Mouse (Mus musculus) MEL (cell line): ENCODE data around the gene Htr5b. TPM values are rescaled to one million over a fixed set of nuclear protein-coding genes. Genes with fewer than 3 reads are reported as not detected.
A peak's percentile ranks its signal among the peaks of the same experiment; 100 is the strongest.

Experiments used
- DNase-seq: peaks from one replicate; pipeline ENCODE4 v3.0.0; 2011; ENCODE audit warnings: low read depth, low spot score
- H3K27ac ChIP-seq: 2 replicates; pipeline ENCODE4 v1.5.1; 2012; ENCODE audit warnings: low read depth, mild to moderate bottlenecking, control low read depth, low read length, moderate library complexity; ENCODE audit not compliant: control insufficient read depth
- H3K27me3 ChIP-seq, 2 experiments: fragments of 150-350 bp in 1 of 2; sonication (generic) in 1 of 2; 2 replicates each; pipeline ENCODE4 v1.6.1; 2012; ENCODE audit warnings: low read length in 2 of 2, mild to moderate bottlenecking in 2 of 2, improper control_type of control experiment in 1 of 2, moderate library complexity in 1 of 2; ENCODE audit not compliant: insufficient read depth in 2 of 2, control insufficient read depth in 1 of 2
- H3K36me3 ChIP-seq, 2 experiments: 2 replicates each; pipeline ENCODE4 v1.6.1; 2012 to 2014; ENCODE audit warnings: low read length in 2 of 2, improper control_type of control experiment in 1 of 2, inconsistent platforms in 1 of 2, mild to moderate bottlenecking in 1 of 2; ENCODE audit not compliant: insufficient read depth in 2 of 2, control insufficient read depth in 1 of 2
- H3K4me1 ChIP-seq, 2 experiments: fragments of 150-350 bp in 1 of 2; sonication (generic) in 1 of 2; 2 replicates each; pipeline ENCODE4 v1.6.1; 2012; ENCODE audit warnings: low read length in 2 of 2, improper control_type of control experiment in 1 of 2, mild to moderate bottlenecking in 1 of 2; ENCODE audit not compliant: insufficient read depth in 2 of 2, control insufficient read depth in 1 of 2
- H3K4me3 ChIP-seq, 2 experiments: fragments of 150-350 bp in 1 of 2; sonication (generic) in 1 of 2; 2 replicates each; pipeline ENCODE4 v1.5.1; 2012; ENCODE audit warnings: low read depth in 2 of 2, low read length in 2 of 2, mild to moderate bottlenecking in 2 of 2, moderate library complexity in 2 of 2, control low read depth in 1 of 2, improper control_type of control experiment in 1 of 2; ENCODE audit not compliant: control insufficient read depth in 1 of 2, insufficient read depth in 1 of 2
- H3K79me2 ChIP-seq: 2 replicates; pipeline ENCODE4 v1.6.1; 2012; ENCODE audit warnings: mild to moderate bottlenecking, low read length, moderate library complexity; ENCODE audit not compliant: control insufficient read depth, poor library complexity, insufficient read depth
- H3K9ac ChIP-seq: 2 replicates; pipeline ENCODE4 v1.6.1; 2012; ENCODE audit warnings: low read depth, mild to moderate bottlenecking, control low read depth, low read length, moderate library complexity; ENCODE audit not compliant: control insufficient read depth, poor library complexity, severe bottlenecking
- H3K9me3 ChIP-seq: fragments of 150-350 bp; sonication (generic); replicated peaks from 2 replicates; pipeline ENCODE4 v1.6.1; 2012; ENCODE audit warnings: mild to moderate bottlenecking, low read length, improper control_type of control experiment, moderate library complexity; ENCODE audit not compliant: insufficient read depth
- BHLHE40 ChIP-seq: IDR thresholded peaks from 2 replicates; pipeline ENCODE4 v1.6.1; 2012; ENCODE audit warnings: low read depth, mild to moderate bottlenecking, inconsistent platforms, low read length, improper control_type of control experiment, borderline replicate concordance
- CHD1 ChIP-seq: IDR thresholded peaks from 2 replicates; pipeline ENCODE4 v1.6.1; 2012; ENCODE audit warnings: low read depth, mild to moderate bottlenecking, inconsistent platforms, low read length, improper control_type of control experiment
- CHD2 ChIP-seq: IDR thresholded peaks from 2 replicates; pipeline ENCODE4 v1.6.1; 2011; ENCODE audit warnings: low read length, improper control_type of control experiment
- EP300 ChIP-seq, 2 experiments: IDR thresholded peaks; 2 replicates each; pipeline ENCODE4 v1.6.1; 2011; ENCODE audit warnings: improper control_type of control experiment in 2 of 2, low read length in 2 of 2, low read depth in 1 of 2, mild to moderate bottlenecking in 1 of 2
- ETS1 ChIP-seq: IDR thresholded peaks from 2 replicates; pipeline ENCODE4 v1.6.1; 2012; ENCODE audit warnings: low read depth, mild to moderate bottlenecking, inconsistent platforms, low read length, improper control_type of control experiment, moderate library complexity
- GATA1 ChIP-seq: IDR thresholded peaks from 2 replicates; pipeline ENCODE4 v1.6.1; 2011; ENCODE audit warnings: low read depth, low read length, improper control_type of control experiment
- HCFC1 ChIP-seq: IDR thresholded peaks from 2 replicates; pipeline ENCODE4 v1.6.1; 2012; ENCODE audit warnings: low read depth, mild to moderate bottlenecking, inconsistent platforms, low read length, improper control_type of control experiment, moderate library complexity
- MAFK ChIP-seq: IDR thresholded peaks from 2 replicates; pipeline ENCODE4 v1.6.1; 2011; ENCODE audit warnings: low read depth, mild to moderate bottlenecking, low read length, improper control_type of control experiment, borderline replicate concordance
- MAX ChIP-seq: IDR thresholded peaks from 2 replicates; pipeline ENCODE4 v1.6.1; 2011; ENCODE audit warnings: low read length, improper control_type of control experiment
- MAZ ChIP-seq: IDR thresholded peaks from 2 replicates; pipeline ENCODE4 v1.6.1; 2012; ENCODE audit warnings: low read depth, mild to moderate bottlenecking, inconsistent platforms, low read length, improper control_type of control experiment
- MYC ChIP-seq: IDR thresholded peaks from 2 replicates; pipeline ENCODE4 v1.6.1; 2011; ENCODE audit warnings: low read depth, mild to moderate bottlenecking, low read length, improper control_type of control experiment, moderate library complexity
- POLR2A ChIP-seq, 2 experiments: IDR thresholded peaks; 2 replicates each; pipeline ENCODE4 v1.6.1; 2011 to 2012; ENCODE audit warnings: low read length in 2 of 2, mild to moderate bottlenecking in 2 of 2, control low read depth in 1 of 2, improper control_type of control experiment in 1 of 2, low read depth in 1 of 2, moderate library complexity in 1 of 2; ENCODE audit not compliant: control insufficient read depth in 1 of 2, insufficient read depth in 1 of 2, poor library complexity in 1 of 2
- POLR2AphosphoS2 ChIP-seq: IDR thresholded peaks from 2 replicates; pipeline ENCODE4 v1.6.1; 2011; ENCODE audit warnings: low read length, improper control_type of control experiment
- SMC3 ChIP-seq: IDR thresholded peaks from 2 replicates; pipeline ENCODE4 v1.6.1; 2011; ENCODE audit warnings: low read depth, low read length, improper control_type of control experiment
- TAL1 ChIP-seq: IDR thresholded peaks from 2 replicates; pipeline ENCODE4 v1.6.1; 2012; ENCODE audit warnings: mild to moderate bottlenecking, inconsistent platforms, low read length, moderate library complexity, mixed read lengths
- TCF12 ChIP-seq: IDR thresholded peaks from 2 replicates; pipeline ENCODE4 v1.6.1; 2014; ENCODE audit warnings: low read depth, mild to moderate bottlenecking, inconsistent platforms, low read length, improper control_type of control experiment, moderate library complexity
- UBTF ChIP-seq: IDR thresholded peaks from 2 replicates; pipeline ENCODE4 v1.6.1; 2012; ENCODE audit warnings: low read depth, mild to moderate bottlenecking, inconsistent platforms, low read length, improper control_type of control experiment, moderate library complexity, borderline replicate concordance; ENCODE audit not compliant: insufficient read depth
- ZC3H11A ChIP-seq: IDR thresholded peaks from 2 replicates; pipeline ENCODE4 v1.6.1; 2012; ENCODE audit warnings: low read depth, mild to moderate bottlenecking, inconsistent platforms, low read length, improper control_type of control experiment
- polyA plus RNA-seq, 2 experiments: library from polyadenylated mRNA; stranded (reverse) in 1 of 2; unstranded in 1 of 2; fragments of >175 nt in 1 of 2; fragments of >200 nt in 1 of 2; gene quantifications; 2 replicates each; pipeline versions ENCODE4 v1.2.1 to v1.2.4; 2012; ENCODE audit warnings: low replicate concordance in 2 of 2, low read depth in 1 of 2; ENCODE audit not compliant: insufficient read length in 2 of 2, insufficient read depth in 1 of 2, missing spikeins in 1 of 2
- total RNA-seq: library from RNA; depleted of rRNA; stranded (reverse); fragments of 300-350 nt; gene quantifications from 2 replicates; pipeline ENCODE4 v1.2.3, GENCODE M21; 2012

Gene Htr5b
- total and polyA plus RNA-seq, 3 experiments = not detected

GRCm38 (mm10) chr1:121551457-121551835 is 23.2 kb upstream of the Htr5b start:
- TF ChIP-seq MAX (no peak), POLR2AphosphoS2 (0 out of 2 replicates have a peak, but pooled peaks have one; percentile 23)
- Histone ChIP-seq H3K27me3 (no peaks in the 10 kb centered on the region), H3K4me1 (no peaks in the 10 kb centered on the region), H3K4me3 (no peak overlapping the region), H3K79me2 (no peaks in the 10 kb centered on the region), H3K9ac (no peak overlapping the region), H3K36me3 (peaks cover 0 to 5% of the 10 kb centered on the region in 2 experiments; a peak in 2 of 4 replicates), H3K9me3 (no peaks in the 10 kb centered on the region), H3K27ac (no peak overlapping the region)
- DNase-seq = no peak

- Histone ChIP-seq H3K9me3 (no peaks in the 10 kb centered on the region), H3K79me2 (no peaks in the 10 kb centered on the region), H3K36me3 (peaks cover 0 to 3% of the 10 kb centered on the region in 2 experiments; a peak in 2 of 4 replicates), H3K4me3 (no peak overlapping the region), H3K27ac (no peak overlapping the region), H3K27me3 (no peaks in the 10 kb centered on the region), H3K4me1 (no peaks in the 10 kb centered on the region), H3K9ac (no peak overlapping the region)
- no peak for DNase-seq
- no peak for TF ChIP-seq TAL1
- TF ChIP-seq ETS1 = no peak
- no peak for TF ChIP-seq MAFK
- no peak for TF ChIP-seq SMC3
- no peak for TF ChIP-seq ZC3H11A
- no peak for TF ChIP-seq MYC
- no peak for TF ChIP-seq EP300 (IDR thresholded peaks at IDR 0.05; ENCODE audit: low read depth in 1 of 2, low read length in 2 of 2)
- no peak for TF ChIP-seq POLR2A (IDR thresholded peaks at IDR 0.05; ENCODE audit: control insufficient read depth in 1 of 2, insufficient read depth in 1 of 2, low read depth in 1 of 2, low read length in 2 of 2, poor library complexity in 1 of 2)
- TF ChIP-seq TCF12 = no peak
- no peak for TF ChIP-seq BHLHE40
- no peak for TF ChIP-seq GATA1
- no peak for TF ChIP-seq MAZ
- TF ChIP-seq HCFC1 = no peak
- TF ChIP-seq CHD2 = no peak
- TF ChIP-seq CHD1 = no peak
- no peak for TF ChIP-seq UBTF
Measured at GRCm38 (mm10) chr1:121550801-121551456, 22.7 kb upstream of the Htr5b start.
